Mouse (Mus musculus) erythroblast, embryonic 14.5 days (primary cell): ENCODE measurements around the gene Plod1. TPM values are rescaled to one million over a fixed set of nuclear protein-coding genes. Genes with fewer than 3 reads are reported as not detected.

Experiments used
- H3K27me3 ChIP-seq: 2 replicates; pipeline ENCODE4 v1.6.1; 2012; ENCODE audit warnings: inconsistent platforms; ENCODE audit not compliant: control insufficient read depth
- H3K36me3 ChIP-seq: 2 replicates; pipeline ENCODE4 v1.6.1; 2012; ENCODE audit warnings: mild to moderate bottlenecking, inconsistent platforms; ENCODE audit not compliant: control insufficient read depth
- H3K4me1 ChIP-seq: 2 replicates; pipeline ENCODE4 v1.6.1; 2012; ENCODE audit warnings: inconsistent platforms; ENCODE audit not compliant: control insufficient read depth
- H3K4me3 ChIP-seq: replicated peaks from 2 replicates; pipeline ENCODE3; 2012; ENCODE audit warnings: moderate library complexity, mild to moderate bottlenecking, inconsistent platforms
- H3K9me3 ChIP-seq: 2 replicates; pipeline ENCODE4 v1.6.1; 2012; ENCODE audit warnings: low read length, inconsistent platforms, mixed read lengths; ENCODE audit not compliant: control insufficient read depth
- GATA1 ChIP-seq: IDR thresholded peaks from 2 replicates; pipeline ENCODE4 v1.6.1; 2012; ENCODE audit warnings: low read length, inconsistent platforms, mixed read lengths
- TAL1 ChIP-seq: IDR thresholded peaks from 3 replicates; pipeline ENCODE4 v1.6.1; 2012; ENCODE audit warnings: low read length, inconsistent platforms, mixed read lengths
- polyA plus RNA-seq: library from polyadenylated mRNA; stranded (reverse); fragments of >175 nt; gene quantifications from 2 replicates; pipeline ENCODE4 v1.2.3, GENCODE M21; 2012

Gene Plod1
- polyA plus RNA-seq, 1 experiment = 0.14 TPM

DNA sequence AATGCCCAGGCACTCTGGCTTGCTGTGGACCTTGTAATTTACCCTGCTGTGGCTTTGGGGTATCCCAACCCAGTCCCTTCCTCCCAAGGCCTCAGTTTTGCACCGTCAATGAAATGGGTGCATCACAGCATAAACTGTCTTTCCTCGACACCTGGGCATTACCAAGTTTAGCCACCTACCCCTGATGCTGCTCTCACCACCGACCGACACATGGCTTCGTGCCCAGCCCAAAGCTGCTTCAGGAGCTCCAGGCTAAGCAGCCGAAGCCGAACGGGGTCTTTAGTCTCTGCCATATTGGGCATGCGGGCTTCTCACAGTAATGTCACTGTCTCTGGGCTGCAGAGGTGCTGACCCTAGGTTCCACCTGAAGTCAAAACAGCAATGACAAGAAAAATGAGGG is 70.5 kb downstream of the Plod1 start:
- H3K9me3 ChIP-seq = peaks cover 7% of the 10 kb centered on the region; the same call in 1 of the 2 replicates
- H3K36me3 ChIP-seq = peaks cover 48% of the 10 kb centered on the region
- peaks cover 29% of the 10 kb centered on the region for H3K4me1 ChIP-seq
- no peak for TF ChIP-seq GATA1
- no peak for TF ChIP-seq TAL1
- no peak overlapping the region for H3K4me3 ChIP-seq
- H3K27me3 ChIP-seq = no peaks in the 10 kb centered on the region

DNA sequence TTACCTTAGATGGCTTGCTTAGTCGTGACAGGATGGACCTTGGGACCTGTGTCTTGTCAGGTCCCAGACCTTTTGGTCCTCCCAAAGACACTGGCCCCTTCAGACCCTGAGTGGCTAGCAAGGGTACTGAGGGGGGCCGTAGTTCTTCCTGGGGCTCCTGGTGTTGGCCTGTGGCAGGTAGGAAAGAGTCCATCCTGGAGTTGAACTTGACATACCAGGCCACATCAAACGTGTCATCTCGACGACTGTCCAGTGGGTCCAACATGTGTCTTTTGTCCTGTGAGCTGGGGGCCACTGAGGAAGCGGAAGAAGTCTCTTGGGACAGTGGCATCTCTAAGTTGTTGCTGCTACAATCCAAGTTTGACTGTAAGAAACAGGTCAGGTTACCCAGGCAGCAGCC is 70.9 kb downstream of the Plod1 start:
- Histone ChIP-seq H3K36me3 (peaks cover 52% of the 10 kb centered on the region), H3K4me3 (no peak overlapping the region), H3K9me3 (peaks cover 7% of the 10 kb centered on the region; the same call in 1 of the 2 replicates), H3K4me1 (peaks cover 29% of the 10 kb centered on the region), H3K27me3 (no peaks in the 10 kb centered on the region)
- TF ChIP-seq GATA1 (no peak), TAL1 (no peak)

DNA sequence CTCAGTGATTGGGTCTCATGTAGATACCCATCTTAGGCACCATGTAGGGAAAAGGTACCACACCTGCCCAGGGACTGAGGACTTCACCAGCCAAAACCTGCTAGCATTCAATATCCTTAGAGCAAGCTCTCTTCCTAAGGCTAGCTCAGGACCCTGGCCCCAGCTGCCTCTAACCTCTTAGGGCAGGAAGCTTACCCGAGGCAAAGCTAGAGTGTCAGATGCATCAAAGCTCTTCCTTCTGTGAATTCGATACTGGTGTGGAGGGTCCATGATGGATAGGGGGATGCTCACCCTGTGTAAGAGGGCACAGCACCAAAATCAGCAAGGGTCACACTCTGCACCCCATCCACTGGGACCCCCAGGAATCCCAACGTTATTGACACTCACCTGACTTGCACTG is 74.5 kb downstream of the Plod1 start:
- TF ChIP-seq TAL1 (no peak), GATA1 (no peak)
- Histone ChIP-seq H3K27me3 (no peaks in the 10 kb centered on the region), H3K9me3 (no peaks in the 10 kb centered on the region), H3K4me3 (no peak overlapping the region), H3K4me1 (peaks cover 11% of the 10 kb centered on the region), H3K36me3 (peaks cover 61% of the 10 kb centered on the region)

Other genes starting within 250 kb of the Plod1 start
- gene Zfp534, start 234.2 kb downstream of the Plod1 start, polyA plus RNA-seq = 0.01 TPM in 1 of 2 replicates, not detected in the other
- not detected in 2 replicates for gene Zfp984, start 127.0 kb downstream of the Plod1 start, polyA plus RNA-seq
- 0.01 TPM in 1 of 2 replicates, not detected in the other for gene Zfp933, start 88.4 kb downstream of the Plod1 start, polyA plus RNA-seq
- gene Miip, start 68.0 kb downstream of the Plod1 start, polyA plus RNA-seq = 9.4 and 19.8 TPM in 2 replicates
- not detected in 2 replicates for gene Fv1, start 67.8 kb downstream of the Plod1 start, polyA plus RNA-seq
- 0.89 and 1.5 TPM in 2 replicates for gene Mfn2, start 32.1 kb downstream of the Plod1 start, polyA plus RNA-seq
- gene 2510039O18Rik, start 4.1 kb upstream of the Plod1 start, polyA plus RNA-seq = 5.7 and 5.9 TPM in 2 replicates
- gene Nppb, start 49.0 kb upstream of the Plod1 start, polyA plus RNA-seq = not detected in 2 replicates
- gene Nppa, start 64.0 kb upstream of the Plod1 start, polyA plus RNA-seq = not detected in 2 replicates
- 0.11 and 0.29 TPM in 2 replicates for gene Clcn6, start 102.1 kb upstream of the Plod1 start, polyA plus RNA-seq
- 1.9 and 2.8 TPM in 2 replicates for gene Mthfr, start 102.3 kb upstream of the Plod1 start, polyA plus RNA-seq
- gene Agtrap, start 151.3 kb upstream of the Plod1 start, polyA plus RNA-seq = 0.17 and 0.30 TPM in 2 replicates
- 2.9 and 3.8 TPM in 2 replicates for gene Mad2l2, start 193.6 kb upstream of the Plod1 start, polyA plus RNA-seq
- 0.01 TPM in 1 of 2 replicates, not detected in the other for gene Draxin, start 193.9 kb upstream of the Plod1 start, polyA plus RNA-seq
- 2.6 and 2.7 TPM in 2 replicates for gene Fbxo6, start 215.4 kb upstream of the Plod1 start, polyA plus RNA-seq
- gene Fbxo44, start 223.7 kb upstream of the Plod1 start, polyA plus RNA-seq = 0.08 and 0.09 TPM in 2 replicates
- gene Fbxo2, start 223.9 kb upstream of the Plod1 start, polyA plus RNA-seq = not detected in 2 replicates